Mouse (Mus musculus) limb, embryonic 13.5 days (tissue): ENCODE results near the gene Rimbp2. TPM values are rescaled to one million over a fixed set of nuclear protein-coding genes. Genes with fewer than 3 reads are reported as not detected.

Source experiments
- ATAC-seq: fragments of 200-750 bp; cut with Nextera tagmentation; 2 replicates; pipeline ENCODE4 v1.8.0; 2017; ENCODE audit warnings: low read depth, moderate number of reproducible peaks, moderate TSS enrichment; ENCODE audit not compliant: low FRiP score
- H3K27ac ChIP-seq: fragments of 300-500 bp; sonication (generic); 2 replicates; pipeline ENCODE4 v1.5.1; 2015; ENCODE audit warnings: inconsistent platforms, mild to moderate bottlenecking, moderate library complexity
- H3K27me3 ChIP-seq: fragments of 300-500 bp; sonication (generic); 2 replicates; pipeline ENCODE4 v1.6.1; 2015; ENCODE audit warnings: mild to moderate bottlenecking, inconsistent platforms
- H3K36me3 ChIP-seq: fragments of 300-500 bp; sonication (generic); 2 replicates; pipeline ENCODE4 v1.6.1; 2015; ENCODE audit warnings: inconsistent platforms, mild to moderate bottlenecking, moderate library complexity
- H3K4me1 ChIP-seq: fragments of 300-500 bp; sonication (generic); 2 replicates; pipeline ENCODE4 v1.6.1; 2015; ENCODE audit warnings: inconsistent platforms
- H3K4me2 ChIP-seq: fragments of 300-500 bp; sonication (generic); replicated peaks from 2 replicates; pipeline ENCODE4 v1.6.1; 2015; ENCODE audit warnings: inconsistent platforms, mild to moderate bottlenecking, moderate library complexity
- H3K4me3 ChIP-seq: fragments of 300-500 bp; sonication (generic); 2 replicates; pipeline ENCODE4 v1.5.1; 2015; ENCODE audit warnings: moderate library complexity, mild to moderate bottlenecking, inconsistent platforms
- H3K9ac ChIP-seq: fragments of 300-500 bp; sonication (generic); 2 replicates; pipeline ENCODE4 v1.6.1; 2015; ENCODE audit warnings: mild to moderate bottlenecking, inconsistent platforms
- H3K9me3 ChIP-seq: fragments of 300-500 bp; sonication (generic); 2 replicates; pipeline ENCODE4 v1.6.1; 2016; ENCODE audit warnings: inconsistent platforms
- WGBS: fragments of 180-500 bp; shearing (Covaris S2); methylation state at CpG from one replicate; pipeline ENCODE4 v1.1.7; 2015; 5-methylcytosine and 5-hydroxymethylcytosine counted together
- polyA plus RNA-seq: library from polyadenylated mRNA; unstranded; fragments of >200 nt; fragmentation: Nextera tagmentation; extraction: Ambion mirVana; gene quantifications from 2 replicates; pipeline ENCODE4 v1.2.1, GENCODE M21; 2015

The Rimbp2 gene
- polyA plus RNA-seq, 1 experiment from 2014 or later: 0.04 TPM

GRCm38 (mm10) chr5:128920112-128920511 is 33.2 kb downstream of the Rimbp2 start:
- no peak overlapping the region for H3K4me3 ChIP-seq
- no peaks in the 10 kb centered on the region for H3K9me3 ChIP-seq
- H3K9ac ChIP-seq: no peak overlapping the region
- no peaks in the 10 kb centered on the region for H3K4me1 ChIP-seq
- H3K27ac ChIP-seq: no peak overlapping the region
- H3K27me3 ChIP-seq: peaks cover 2% of the 10 kb centered on the region; the same call in 1 of the 2 replicates
- H3K36me3 ChIP-seq: no peaks in the 10 kb centered on the region
- 55% methylated on average over 5 of the region's 5 CpGs for WGBS
- ATAC-seq: no peak
- no peak overlapping the region for H3K4me2 ChIP-seq

- Histone ChIP-seq H3K27ac (no peak overlapping the region), H3K4me1 (no peaks in the 10 kb centered on the region), H3K9me3 (no peaks in the 10 kb centered on the region), H3K9ac (no peak overlapping the region), H3K27me3 (no peaks in the 10 kb centered on the region), H3K36me3 (no peaks in the 10 kb centered on the region), H3K4me2 (no peak overlapping the region), H3K4me3 (no peak overlapping the region)
- ATAC-seq: no peak
- WGBS: 2% methylated on average over 10 of the region's 10 CpGs
Measured at GRCm38 (mm10) chr5:128917116-128917959, 35.9 kb downstream of the Rimbp2 start.

DNA sequence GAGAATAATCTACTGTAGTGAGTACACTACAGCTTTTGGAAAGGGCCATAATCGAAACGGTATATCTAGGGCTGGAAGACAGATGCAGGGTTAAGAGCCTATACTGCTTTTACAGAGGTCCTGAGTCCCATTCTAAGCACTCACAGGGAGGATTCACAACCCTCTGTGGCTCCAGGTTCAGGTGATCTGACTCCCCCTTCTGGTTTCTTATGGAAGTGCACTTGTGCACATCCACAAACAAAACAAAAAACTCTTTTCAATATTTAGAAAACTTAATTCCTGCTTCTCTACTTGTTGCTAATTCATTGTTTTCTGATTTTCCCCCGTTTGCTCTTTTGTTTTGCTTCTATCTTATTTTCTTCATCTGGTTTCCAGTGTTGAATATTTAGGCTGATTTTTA is 39.5 kb downstream of the Rimbp2 start:
- no peak overlapping the region for H3K27ac ChIP-seq
- H3K9me3 ChIP-seq: no peaks in the 10 kb centered on the region
- H3K27me3 ChIP-seq: no peaks in the 10 kb centered on the region
- no peak overlapping the region for H3K4me3 ChIP-seq
- no peaks in the 10 kb centered on the region for H3K36me3 ChIP-seq
- H3K4me1 ChIP-seq: no peaks in the 10 kb centered on the region
- ATAC-seq: no peak
- WGBS: 73% methylated on average over 3 of the region's 3 CpGs
- H3K4me2 ChIP-seq: no peak overlapping the region
- no peak overlapping the region for H3K9ac ChIP-seq

GRCm38 (mm10) chr5:128912374-128912773 is 40.9 kb downstream of the Rimbp2 start:
- no peaks in the 10 kb centered on the region for H3K9me3 ChIP-seq
- H3K4me3 ChIP-seq: no peak overlapping the region
- H3K36me3 ChIP-seq: no peaks in the 10 kb centered on the region
- ATAC-seq: no peak
- no peak overlapping the region for H3K4me2 ChIP-seq
- H3K27me3 ChIP-seq: no peaks in the 10 kb centered on the region
- no peaks in the 10 kb centered on the region for H3K4me1 ChIP-seq
- 96% methylated on average over 3 of the region's 3 CpGs for WGBS
- H3K27ac ChIP-seq: no peak overlapping the region
- H3K9ac ChIP-seq: no peak overlapping the region

- Histone ChIP-seq H3K9me3 (no peaks in the 10 kb centered on the region), H3K27me3 (no peaks in the 10 kb centered on the region), H3K4me3 (no peak overlapping the region), H3K4me1 (no peaks in the 10 kb centered on the region), H3K36me3 (no peaks in the 10 kb centered on the region), H3K4me2 (no peak overlapping the region), H3K9ac (no peak overlapping the region), H3K27ac (no peak overlapping the region)
- 79% methylated on average over 8 of the region's 9 CpGs for WGBS
- no peak for ATAC-seq
Measured at GRCm38 (mm10) chr5:128911593-128911992, 41.7 kb downstream of the Rimbp2 start.

DNA sequence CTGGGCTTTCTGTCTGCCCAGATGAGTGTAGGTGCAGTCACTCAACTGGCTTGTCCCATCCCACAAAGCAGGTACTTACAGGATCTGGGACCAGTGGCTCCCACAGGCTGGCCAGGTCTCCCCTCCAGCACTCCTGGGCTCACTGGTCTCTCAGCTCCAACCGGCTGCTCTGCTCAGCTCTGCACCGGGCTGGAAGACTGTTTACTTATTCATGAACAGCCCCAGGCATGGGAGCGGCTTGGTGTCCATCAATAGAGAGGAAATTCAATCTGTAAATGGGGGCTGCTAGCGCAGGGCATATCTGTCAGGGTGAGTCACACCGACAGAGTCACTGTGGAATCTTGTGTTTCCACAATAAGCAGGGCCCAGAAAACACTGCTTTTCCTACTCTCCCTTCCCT is 49.2 kb downstream of the Rimbp2 start:
- Histone ChIP-seq H3K9me3 (no peaks in the 10 kb centered on the region), H3K4me2 (no peak overlapping the region), H3K4me1 (peaks cover 7% of the 10 kb centered on the region; the same call in 1 of the 2 replicates), H3K4me3 (no peak overlapping the region), H3K36me3 (no peaks in the 10 kb centered on the region), H3K27ac (no peak overlapping the region), H3K27me3 (0 out of 2 replicates have a peak, but pooled peaks cover 2% of the 10 kb centered on the region), H3K9ac (no peak overlapping the region)
- no peak for ATAC-seq
- WGBS: 43% methylated on average over 5 of the region's 5 CpGs

GRCm38 (mm10) chr5:128903120-128903519 is 50.2 kb downstream of the Rimbp2 start:
- no peak overlapping the region for H3K27ac ChIP-seq
- no peak overlapping the region for H3K9ac ChIP-seq
- H3K9me3 ChIP-seq: no peaks in the 10 kb centered on the region
- H3K4me2 ChIP-seq: no peak overlapping the region
- H3K4me1 ChIP-seq: peaks cover 7% of the 10 kb centered on the region; the same call in 1 of the 2 replicates
- ATAC-seq: no peak
- 0 out of 2 replicates have a peak, but pooled peaks cover 2% of the 10 kb centered on the region for H3K27me3 ChIP-seq
- H3K4me3 ChIP-seq: no peak overlapping the region
- H3K36me3 ChIP-seq: no peaks in the 10 kb centered on the region
- 27% methylated on average over 12 of the region's 12 CpGs for WGBS

DNA sequence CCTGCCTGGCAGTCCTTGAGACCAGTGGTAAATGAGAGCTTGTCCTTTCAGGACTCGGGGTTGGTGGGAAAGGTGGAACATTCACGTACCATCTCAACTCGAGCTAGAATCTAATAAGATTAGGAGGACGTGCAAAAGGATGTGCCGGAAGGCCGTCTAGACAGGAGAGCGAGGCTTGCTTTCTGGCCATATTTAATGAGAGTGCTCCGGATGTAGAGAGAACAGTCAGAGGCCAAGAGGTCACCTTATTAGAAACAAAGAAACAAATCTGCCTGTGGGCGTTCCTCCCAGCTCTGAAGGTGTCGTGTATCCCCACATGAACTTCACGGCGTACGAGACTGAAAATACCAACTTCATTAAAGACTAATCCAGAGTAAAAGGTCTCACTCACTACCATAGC is 53.3 kb downstream of the Rimbp2 start:
- no peak overlapping the region for H3K4me2 ChIP-seq
- no peak overlapping the region for H3K27ac ChIP-seq
- H3K4me3 ChIP-seq: no peak overlapping the region
- ATAC-seq: no peak
- H3K27me3 ChIP-seq: 0 out of 2 replicates have a peak, but pooled peaks cover 2% of the 10 kb centered on the region
- no peaks in the 10 kb centered on the region for H3K36me3 ChIP-seq
- no peaks in the 10 kb centered on the region for H3K9me3 ChIP-seq
- no peak overlapping the region for H3K9ac ChIP-seq
- peaks cover 7% of the 10 kb centered on the region; the same call in 1 of the 2 replicates for H3K4me1 ChIP-seq
- WGBS: 15% methylated on average over 13 of the region's 13 CpGs

DNA sequence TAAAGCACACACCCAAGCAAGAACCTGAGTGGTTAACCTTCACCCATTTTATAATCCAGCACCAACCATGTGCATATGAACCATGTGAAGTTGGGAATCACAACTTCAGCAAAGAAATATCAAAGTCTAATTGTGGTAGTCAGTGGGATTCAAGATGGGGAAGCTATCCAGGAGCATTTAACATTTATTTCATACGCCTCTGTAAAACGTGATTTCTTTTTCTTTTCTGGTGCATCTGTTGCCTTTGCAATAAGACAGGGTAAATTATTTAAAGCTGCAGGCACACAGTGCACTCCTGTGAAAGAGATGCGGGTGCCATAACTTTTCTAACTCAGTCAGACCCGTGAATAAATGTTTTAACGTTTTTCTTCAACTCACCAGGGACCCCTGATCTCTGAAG is 58.4 kb downstream of the Rimbp2 start:
- no peak overlapping the region for H3K4me3 ChIP-seq
- no peak for ATAC-seq
- 75% methylated on average over 5 of the region's 5 CpGs for WGBS

DNA sequence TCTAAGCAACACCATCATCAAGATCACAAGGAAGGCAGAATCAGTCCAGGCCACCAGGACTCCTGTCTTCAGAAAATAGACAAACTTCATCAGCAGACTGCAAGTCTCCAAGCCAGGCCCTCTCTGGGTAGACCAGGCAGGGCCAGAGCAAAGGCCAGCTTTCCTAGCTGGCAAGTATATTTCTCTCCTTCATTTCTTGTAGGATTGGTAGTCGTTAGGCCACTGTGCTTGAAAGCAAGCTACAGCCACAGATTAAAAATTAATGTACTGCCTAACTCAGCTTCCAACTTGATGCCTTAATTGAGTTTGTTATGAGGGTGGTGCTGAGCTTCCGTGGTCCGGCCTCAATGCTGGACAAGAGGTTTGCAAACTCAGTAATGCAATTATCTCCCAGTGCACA is 65.7 kb downstream of the Rimbp2 start:
- Histone ChIP-seq H3K9ac (no peak overlapping the region), H3K9me3 (no peaks in the 10 kb centered on the region), H3K4me2 (no peak overlapping the region), H3K4me3 (no peak overlapping the region), H3K27ac (no peak overlapping the region), H3K36me3 (no peaks in the 10 kb centered on the region), H3K27me3 (no peaks in the 10 kb centered on the region), H3K4me1 (no peaks in the 10 kb centered on the region; the same call in 1 of the 2 replicates)
- ATAC-seq: no peak
- 65% methylated on average over 3 of the region's 3 CpGs for WGBS

More for the DNA sequence above, 58.4 kb downstream of the Rimbp2 start:
- Histone ChIP-seq H3K4me2 (no peak overlapping the region), H3K36me3 (no peaks in the 10 kb centered on the region), H3K9me3 (no peaks in the 10 kb centered on the region), H3K27me3 (no peaks in the 10 kb centered on the region), H3K27ac (no peak overlapping the region), H3K4me1 (peaks cover 3% of the 10 kb centered on the region; the same call in 1 of the 2 replicates), H3K9ac (no peak overlapping the region)

DNA sequence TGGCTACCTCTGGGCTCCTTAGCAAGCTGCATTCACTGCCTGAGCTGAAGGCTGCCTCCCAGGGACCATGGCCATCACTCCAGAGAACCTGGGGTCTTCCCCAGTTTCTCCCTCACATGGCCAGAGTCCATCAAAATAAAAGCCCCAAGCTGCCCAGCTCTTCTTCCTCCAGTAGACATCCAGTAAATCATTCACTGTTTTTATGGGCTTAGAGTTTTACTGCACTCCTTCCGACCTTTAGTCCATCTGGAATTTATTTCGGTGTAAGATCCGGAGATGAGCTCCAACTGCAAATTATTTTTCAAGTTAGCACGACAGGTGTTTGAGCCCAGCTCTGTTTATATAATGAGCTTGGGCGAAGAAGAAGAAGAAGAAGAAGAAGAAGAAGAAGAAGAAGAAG is 69.0 kb downstream of the Rimbp2 start:
- no peak for ATAC-seq
- no peaks in the 10 kb centered on the region for H3K9me3 ChIP-seq
- no peaks in the 10 kb centered on the region; the same call in 1 of the 2 replicates for H3K4me1 ChIP-seq
- no peaks in the 10 kb centered on the region for H3K27me3 ChIP-seq
- H3K9ac ChIP-seq: no peak overlapping the region
- H3K36me3 ChIP-seq: no peaks in the 10 kb centered on the region
- 29% methylated on average over 5 of the region's 5 CpGs for WGBS
- no peak overlapping the region for H3K4me3 ChIP-seq
- H3K4me2 ChIP-seq: no peak overlapping the region
- no peak overlapping the region for H3K27ac ChIP-seq

DNA sequence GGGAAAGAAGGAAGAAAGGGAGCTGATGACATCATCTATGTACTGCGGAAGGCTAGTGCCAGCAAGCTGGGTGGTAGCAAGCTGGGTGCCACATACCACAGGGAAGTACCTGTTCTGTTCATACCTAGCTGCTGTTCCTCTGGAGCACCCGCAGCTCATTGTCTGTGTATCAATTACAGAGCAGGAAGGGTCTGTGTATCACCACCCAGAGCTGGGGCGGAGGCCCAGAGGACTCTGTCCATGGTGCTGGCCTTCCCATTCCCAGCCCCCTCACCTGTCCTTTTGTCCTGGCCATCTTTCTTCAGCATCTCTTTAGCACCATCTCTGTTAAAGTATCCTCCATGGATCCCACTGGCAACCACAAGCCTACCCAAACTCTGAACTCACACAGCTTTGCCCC is 74.2 kb downstream of the Rimbp2 start:
- Histone ChIP-seq H3K27me3 (peaks cover 17% of the 10 kb centered on the region), H3K4me3 (no peak overlapping the region), H3K27ac (no peak overlapping the region), H3K36me3 (no peaks in the 10 kb centered on the region), H3K9ac (no peak overlapping the region), H3K4me2 (no peak overlapping the region), H3K9me3 (no peaks in the 10 kb centered on the region), H3K4me1 (peaks cover 4% of the 10 kb centered on the region; the same call in 1 of the 2 replicates)
- ATAC-seq: no peak
- 22% methylated on average over 3 of the region's 3 CpGs for WGBS
